Mouse (Mus musculus): ENCODE measurements around the gene Ilf3. TPM values are rescaled to one million over a fixed set of nuclear protein-coding genes. Genes with fewer than 3 reads are reported as not detected.
"Not testable (repeated sequence)": the region's sequence is repeated elsewhere in the genome, so short reads cannot be mapped to it uniquely, and the experiment has no call there.

Gene Ilf3
- polyA plus RNA-seq (2014; fragmentation: Nextera tagmentation; extraction: Ambion mirVana), result 295 and 297 TPM in 2 replicates

DNA sequence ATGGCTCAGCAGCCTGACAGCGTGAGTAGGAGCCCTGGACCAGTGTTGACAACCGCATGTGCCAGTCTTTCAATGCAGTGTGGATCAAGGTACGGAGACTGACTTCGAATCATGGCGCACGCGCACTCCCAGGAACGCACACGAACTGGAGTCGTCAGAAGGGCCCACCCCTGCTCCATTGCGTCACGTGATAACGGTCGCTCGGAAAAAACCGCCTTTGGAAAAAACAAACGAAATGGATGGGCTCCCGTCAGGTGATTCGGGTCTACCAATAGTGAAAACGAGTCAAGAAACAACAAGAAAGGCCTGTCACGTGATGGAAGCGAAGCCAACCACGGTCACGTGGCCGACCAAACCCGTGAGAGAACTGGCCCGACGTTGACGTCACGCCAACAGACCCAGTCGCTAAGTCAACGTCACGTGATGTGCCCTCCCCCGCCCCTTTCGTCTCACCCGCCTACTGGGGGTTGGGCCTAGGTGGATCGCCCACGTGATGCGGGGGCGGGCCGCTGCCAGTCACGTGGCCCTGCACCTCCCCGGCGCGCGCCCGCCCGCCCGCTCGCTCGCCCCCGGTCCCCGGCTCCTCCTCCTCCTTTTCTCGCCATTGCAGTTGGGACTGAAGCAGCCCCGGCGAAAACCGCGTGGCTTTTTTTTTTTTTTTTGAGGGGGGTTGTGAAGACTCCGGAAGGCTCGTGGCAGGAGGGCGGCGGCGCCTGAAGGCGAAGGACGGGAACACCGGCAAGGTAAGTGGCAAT lies at the start of gene Ilf3:
Gene Ilf3, plus strand, starts transcription at position 515 of the 755 bp plus-strand sequence.
- peak; percentile 100 for DNase-seq (ENCODE audit: low spot score)
- no peaks in the 10 kb centered on the region for H3K9me3 ChIP-seq (ENCODE audit: control insufficient read depth, low read length)
- H3K4me1 ChIP-seq (replicated peaks; ENCODE audit: control insufficient read depth, insufficient read depth, low read length), result peaks cover 3% of the 10 kb centered on the region; the same call in 1 of the 2 replicates
- peak within 1 kb of the TSS; percentile 74 for H3K4me3 ChIP-seq (ENCODE audit: low read depth, low read length)
- H3K27ac ChIP-seq (ENCODE audit: low read depth, low read length), result peak within 1 kb of the TSS; percentile 90
- ATAC-seq (replicated peaks; ENCODE audit: low FRiP score), result peak; percentile 89
- 1% methylated on average over 64 of the region's 66 CpGs for WGBS
- peak within 1 kb of the TSS; percentile 96 for H3K9ac ChIP-seq (ENCODE audit: low read length)
- H3K27me3 ChIP-seq (ENCODE audit: control insufficient read depth, insufficient read depth, low read length), result no peaks in the 10 kb centered on the region
- H3K4me2 ChIP-seq (ENCODE audit: low read depth, low read length, severe bottlenecking), result peak within 1 kb of the TSS; percentile 83
- H3K36me3 ChIP-seq (ENCODE audit: control insufficient read depth, insufficient read depth, low read length), result peaks cover 3% of the 10 kb centered on the region; the same call in 1 of the 2 replicates

DNA sequence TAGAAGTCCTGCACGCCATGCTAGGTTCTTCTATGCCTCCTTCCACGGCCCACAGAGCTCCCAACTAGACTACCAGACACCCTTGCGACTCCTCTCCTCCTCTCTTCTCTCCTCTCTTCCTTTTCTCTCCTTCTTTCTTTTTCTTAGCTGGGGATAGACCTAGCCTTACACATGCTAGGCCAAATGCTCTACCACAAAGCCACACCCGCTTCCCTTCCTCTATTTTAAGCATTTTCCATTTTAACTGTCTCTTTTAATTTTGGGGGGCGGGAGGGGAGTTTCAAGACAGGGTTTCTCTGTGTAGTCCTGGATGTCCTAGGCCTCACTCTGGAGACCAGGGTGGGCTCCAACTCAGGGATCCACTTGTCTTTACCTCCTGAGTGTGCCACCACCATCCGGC lies 48.9 kb upstream of the Ilf3 start:
- Histone ChIP-seq H3K36me3 (ENCODE audit: control insufficient read depth, insufficient read depth, low read length) (no peaks in the 10 kb centered on the region), H3K4me2 (ENCODE audit: low read depth, low read length, severe bottlenecking) (no peak overlapping the region), H3K27me3 (ENCODE audit: control insufficient read depth, insufficient read depth, low read length) (no peaks in the 10 kb centered on the region), H3K9ac (ENCODE audit: low read length) (no peak overlapping the region), H3K27ac (ENCODE audit: low read depth, low read length) (no peak overlapping the region), H3K4me3 (ENCODE audit: low read depth, low read length) (no peak overlapping the region), H3K4me1 (replicated peaks; ENCODE audit: control insufficient read depth, insufficient read depth, low read length) (peaks cover 7% of the 10 kb centered on the region; the same call in 1 of the 2 replicates), H3K9me3 (ENCODE audit: control insufficient read depth, low read length) (no peaks in the 10 kb centered on the region)
- no peak for DNase-seq (ENCODE audit: low spot score)
- WGBS, result 90% methylated on average over 6 of the region's 6 CpGs
- no peak for ATAC-seq (replicated peaks; ENCODE audit: low FRiP score)

DNA sequence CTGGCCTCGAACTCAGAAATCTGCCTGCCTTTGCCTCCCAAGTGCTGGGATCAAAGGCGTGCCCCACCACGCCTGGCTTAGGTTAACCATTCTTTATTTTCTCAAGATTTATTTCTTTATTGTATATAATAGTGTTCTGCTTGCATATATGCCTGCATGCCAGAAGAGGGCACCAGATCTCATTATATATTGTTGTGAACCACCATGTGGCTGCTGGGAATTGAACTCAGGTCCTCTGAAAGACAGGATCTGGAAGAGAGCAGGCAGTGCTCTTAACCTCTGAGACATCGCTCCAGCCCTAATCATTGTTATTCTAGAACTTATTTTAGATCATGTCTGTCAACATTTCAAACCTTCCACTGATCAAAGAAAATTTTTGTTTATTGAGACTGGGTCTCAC lies 48.2 kb upstream of the Ilf3 start:
- Histone ChIP-seq H3K4me1 (replicated peaks; ENCODE audit: control insufficient read depth, insufficient read depth, low read length) (peaks cover 7% of the 10 kb centered on the region; the same call in 1 of the 2 replicates), H3K4me2 (ENCODE audit: low read depth, low read length, severe bottlenecking) (no peak overlapping the region), H3K27me3 (ENCODE audit: control insufficient read depth, insufficient read depth, low read length) (no peaks in the 10 kb centered on the region), H3K9me3 (ENCODE audit: control insufficient read depth, low read length) (no peaks in the 10 kb centered on the region), H3K27ac (ENCODE audit: low read depth, low read length) (no peak overlapping the region), H3K4me3 (ENCODE audit: low read depth, low read length) (no peak overlapping the region), H3K9ac (ENCODE audit: low read length) (no peak overlapping the region), H3K36me3 (ENCODE audit: control insufficient read depth, insufficient read depth, low read length) (no peaks in the 10 kb centered on the region)
- no peak for DNase-seq (ENCODE audit: low spot score)
- no peak for ATAC-seq (replicated peaks; ENCODE audit: low FRiP score)
- WGBS, result 94% methylated on average over 4 of the region's 4 CpGs

DNA sequence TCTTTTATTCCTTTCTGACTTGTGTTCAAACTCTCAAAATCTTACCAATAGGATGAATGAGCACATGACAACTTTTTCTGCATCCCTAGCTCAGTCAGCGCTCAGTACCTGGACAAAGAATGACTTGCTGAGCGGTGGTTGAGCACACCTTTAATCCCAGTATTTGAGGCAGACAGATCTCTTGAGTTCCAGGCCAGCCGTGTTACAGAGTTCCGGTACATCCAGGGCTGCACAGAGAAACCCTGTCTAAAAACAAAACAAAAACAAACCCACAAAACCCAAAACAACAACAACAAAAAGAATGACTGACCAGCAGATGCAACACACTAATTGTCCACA lies 47.4 kb upstream of the Ilf3 start:
- H3K27me3 ChIP-seq (ENCODE audit: control insufficient read depth, insufficient read depth, low read length), result no peaks in the 10 kb centered on the region
- no peak overlapping the region; the same call in 1 of the 2 replicates for H3K9ac ChIP-seq (ENCODE audit: low read length)
- DNase-seq (ENCODE audit: low spot score), result no peak
- ATAC-seq (replicated peaks; ENCODE audit: low FRiP score), result peak; percentile 70
- no peaks in the 10 kb centered on the region for H3K9me3 ChIP-seq (ENCODE audit: control insufficient read depth, low read length)
- 27% methylated on average over 4 of the region's 4 CpGs for WGBS
- no peaks in the 10 kb centered on the region for H3K36me3 ChIP-seq (ENCODE audit: control insufficient read depth, insufficient read depth, low read length)
- H3K4me3 ChIP-seq (ENCODE audit: low read depth, low read length), result peak overlapping the region; percentile 67
- peak overlapping the region; percentile 90 for H3K4me2 ChIP-seq (ENCODE audit: low read depth, low read length, severe bottlenecking)
- H3K4me1 ChIP-seq (replicated peaks; ENCODE audit: control insufficient read depth, insufficient read depth, low read length), result peaks cover 7% of the 10 kb centered on the region; the same call in 1 of the 2 replicates
- no peak overlapping the region for H3K27ac ChIP-seq (ENCODE audit: low read depth, low read length)

DNA sequence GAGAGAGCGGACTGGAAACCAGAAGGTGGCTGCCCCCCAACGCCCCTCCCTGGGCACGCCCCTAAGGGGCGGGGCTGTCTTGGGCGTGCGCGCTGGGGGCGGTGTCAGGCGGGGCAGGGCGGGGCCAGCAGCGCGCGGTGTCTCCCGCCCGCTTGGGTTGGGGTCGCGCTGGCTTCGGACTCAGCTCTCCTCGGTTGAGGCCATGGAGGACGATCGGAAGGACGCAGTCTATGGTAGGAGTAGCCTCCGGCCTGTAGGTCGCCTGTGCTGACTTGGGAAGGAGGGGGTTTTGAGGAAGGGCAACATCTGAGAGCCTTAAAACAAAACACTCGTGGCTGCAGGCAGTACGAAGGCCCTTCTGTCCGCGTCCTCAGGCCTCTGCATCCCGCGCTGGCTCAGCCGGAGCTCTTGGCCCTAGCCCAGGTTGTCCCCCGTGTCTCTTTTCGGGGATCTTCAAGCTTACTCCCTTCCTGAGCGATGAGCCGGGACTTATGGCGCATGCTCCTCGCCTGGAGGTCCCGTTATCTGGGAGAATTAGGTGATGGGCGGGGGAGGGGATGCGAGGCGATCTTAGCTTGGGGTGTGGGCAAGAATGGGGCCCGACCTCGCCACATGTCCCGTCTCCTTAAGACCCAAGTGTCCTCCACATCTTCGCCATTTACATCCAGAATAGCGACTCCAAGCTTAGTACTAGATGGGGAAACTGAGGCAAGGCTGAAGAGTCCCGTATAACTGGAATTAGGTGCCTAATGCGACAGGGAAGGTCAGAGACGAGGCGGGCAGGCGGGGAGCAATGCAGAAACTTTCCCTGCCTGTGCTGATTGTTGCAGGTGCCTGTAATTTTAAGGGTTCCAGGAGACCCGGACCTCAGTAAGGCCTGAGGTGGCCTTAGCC lies 46.8 kb upstream of the Ilf3 start, which contains the start of gene Slc44a2:
Gene Slc44a2, plus strand, starts transcription at position 80 of the 894 bp plus-strand sequence.
- Histone ChIP-seq H3K27me3 (ENCODE audit: control insufficient read depth, insufficient read depth, low read length) (no peaks in the 10 kb centered on the region), H3K9me3 (ENCODE audit: control insufficient read depth, low read length) (no peaks in the 10 kb centered on the region), H3K4me2 (ENCODE audit: low read depth, low read length, severe bottlenecking) (peak within 1 kb of the TSS; percentile 90), H3K36me3 (ENCODE audit: control insufficient read depth, insufficient read depth, low read length) (no peaks in the 10 kb centered on the region), H3K9ac (ENCODE audit: low read length) (peak within 1 kb of the TSS; percentile 79), H3K27ac (ENCODE audit: low read depth, low read length) (no peak within 1 kb of the TSS), H3K4me1 (replicated peaks; ENCODE audit: control insufficient read depth, insufficient read depth, low read length) (peaks cover 7% of the 10 kb centered on the region; the same call in 1 of the 2 replicates), H3K4me3 (ENCODE audit: low read depth, low read length) (peak within 1 kb of the TSS; percentile 67)
- peak; percentile 95 for ATAC-seq (replicated peaks; ENCODE audit: low FRiP score)
- WGBS, result under 1% methylated on average over 52 of the region's 52 CpGs
- peak; percentile 96 for DNase-seq (ENCODE audit: low spot score)

DNA sequence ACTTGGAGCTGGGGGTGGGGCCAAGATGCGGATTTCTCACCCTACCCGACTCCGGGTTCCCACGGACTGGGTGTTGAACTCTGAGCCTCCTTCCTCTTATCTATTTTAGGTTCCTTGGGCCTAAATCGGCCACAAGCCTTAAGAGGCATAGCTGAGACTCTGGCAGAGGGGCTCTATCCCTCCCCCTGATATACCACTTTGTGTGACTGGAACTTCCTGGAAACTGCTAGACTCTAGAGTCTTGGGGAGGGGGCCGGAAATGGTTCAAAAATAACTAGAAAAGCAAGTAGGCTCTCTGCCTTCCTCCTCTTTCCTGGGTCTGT lies 46.2 kb upstream of the Ilf3 start:
- Histone ChIP-seq H3K27ac (ENCODE audit: low read depth, low read length) (no peak overlapping the region), H3K9me3 (ENCODE audit: control insufficient read depth, low read length) (no peaks in the 10 kb centered on the region), H3K4me1 (replicated peaks; ENCODE audit: control insufficient read depth, insufficient read depth, low read length) (peaks cover 7% of the 10 kb centered on the region; the same call in 1 of the 2 replicates), H3K36me3 (ENCODE audit: control insufficient read depth, insufficient read depth, low read length) (no peaks in the 10 kb centered on the region), H3K4me3 (ENCODE audit: low read depth, low read length) (peak overlapping the region; percentile 67), H3K27me3 (ENCODE audit: control insufficient read depth, insufficient read depth, low read length) (no peaks in the 10 kb centered on the region), H3K9ac (ENCODE audit: low read length) (peak overlapping the region; percentile 79), H3K4me2 (ENCODE audit: low read depth, low read length, severe bottlenecking) (peak overlapping the region; percentile 90)
- WGBS, result 18% methylated on average over 6 of the region's 6 CpGs
- ATAC-seq (replicated peaks; ENCODE audit: low FRiP score), result no peak
- no peak for DNase-seq (ENCODE audit: low spot score)

DNA sequence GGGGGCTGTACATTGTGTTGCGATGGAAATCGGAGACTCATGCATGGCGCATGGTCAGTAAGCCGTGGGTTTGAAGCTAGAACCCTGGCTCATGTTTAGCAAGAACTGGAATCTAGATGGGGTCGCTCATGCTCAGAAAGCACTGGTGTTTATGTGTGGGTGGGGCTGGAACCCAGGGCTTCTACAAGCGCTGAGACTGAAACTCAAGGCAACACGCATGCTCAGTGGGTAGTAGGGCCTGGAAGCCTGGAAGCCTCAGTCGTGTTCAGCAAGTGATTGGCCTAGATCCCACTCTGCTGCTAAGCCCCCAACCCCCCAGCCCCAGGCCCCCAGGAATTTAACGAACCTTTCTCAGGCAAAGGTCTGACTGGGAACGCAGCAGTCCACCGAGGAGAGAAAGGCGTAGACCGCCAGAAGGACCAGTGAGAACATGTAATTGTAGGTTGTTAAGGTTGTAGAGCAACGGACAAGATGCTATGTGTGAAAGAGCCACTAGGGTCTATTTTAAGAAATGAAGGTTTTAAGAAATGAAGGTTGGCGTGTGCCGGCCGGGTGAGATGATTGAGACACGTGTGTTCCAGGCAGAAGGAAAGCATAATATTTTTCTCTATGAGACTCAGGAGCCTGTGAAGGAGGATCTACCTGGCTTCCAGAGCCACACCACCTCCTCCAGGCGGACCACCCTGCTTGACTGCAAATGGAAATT lies 45.3 kb upstream of the Ilf3 start:
- Histone ChIP-seq H3K4me2 (ENCODE audit: low read depth, low read length, severe bottlenecking) (peak overlapping the region; percentile 90; the same call in 1 of the 2 replicates), H3K27ac (ENCODE audit: low read depth, low read length) (no peak overlapping the region), H3K4me3 (ENCODE audit: low read depth, low read length) (no peak overlapping the region), H3K27me3 (ENCODE audit: control insufficient read depth, insufficient read depth, low read length) (no peaks in the 10 kb centered on the region), H3K36me3 (ENCODE audit: control insufficient read depth, insufficient read depth, low read length) (no peaks in the 10 kb centered on the region), H3K9me3 (ENCODE audit: control insufficient read depth, low read length) (no peaks in the 10 kb centered on the region), H3K9ac (ENCODE audit: low read length) (no peak overlapping the region), H3K4me1 (replicated peaks; ENCODE audit: control insufficient read depth, insufficient read depth, low read length) (peaks cover 7% of the 10 kb centered on the region; the same call in 1 of the 2 replicates)
- no peak for DNase-seq (ENCODE audit: low spot score)
- ATAC-seq (replicated peaks; ENCODE audit: low FRiP score), result no peak
- WGBS, result 88% methylated on average over 19 of the region's 19 CpGs

DNA sequence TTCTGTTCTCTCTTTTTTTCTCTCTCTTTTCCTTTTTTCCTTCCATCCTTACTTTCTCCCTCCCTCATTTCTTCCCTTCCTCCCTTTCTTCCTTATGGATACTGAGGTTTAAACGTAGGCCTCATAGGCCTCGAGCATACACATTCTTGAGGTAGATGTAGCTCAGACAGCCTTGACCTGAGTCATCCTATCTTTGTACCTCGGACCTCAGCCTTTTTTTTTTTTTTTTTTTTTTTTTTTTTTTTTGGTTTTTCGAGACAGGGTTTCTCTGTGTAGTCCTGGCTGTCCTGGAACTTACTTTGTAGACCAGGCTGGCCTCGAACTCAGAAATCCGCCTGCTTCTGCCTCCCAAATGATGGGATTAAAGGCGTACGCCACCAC lies 44.8 kb upstream of the Ilf3 start:
- H3K36me3 ChIP-seq (ENCODE audit: control insufficient read depth, insufficient read depth, low read length); H3K9ac ChIP-seq (ENCODE audit: low read length); H3K9me3 ChIP-seq (ENCODE audit: control insufficient read depth, low read length); ATAC-seq (replicated peaks; ENCODE audit: low FRiP score); H3K4me2 ChIP-seq (ENCODE audit: low read depth, low read length, severe bottlenecking); H3K27me3 ChIP-seq (ENCODE audit: control insufficient read depth, insufficient read depth, low read length); H3K4me1 ChIP-seq (replicated peaks; ENCODE audit: control insufficient read depth, insufficient read depth, low read length); H3K4me3 ChIP-seq (ENCODE audit: low read depth, low read length); DNase-seq (ENCODE audit: low spot score); H3K27ac ChIP-seq (ENCODE audit: low read depth, low read length): not testable (repeated sequence)
- WGBS, result 93% methylated on average over 8 of the region's 8 CpGs

Data from forebrain, embryonic 11.5 days (tissue).